Mouse (Mus musculus) adipocyte (in vitro differentiated cells): Measurements from ENCODE around the gene Slc25a42.

ENCODE experiments used
- DNase-seq: peaks from one replicate; pipeline ENCODE4 v3.0.0-alpha.2; 2016; ENCODE audit warnings: low spot score

Gene Slc25a42

GRCm38 (mm10) chr8:70214411-70214810 lies 2.3 kb upstream of the Slc25a42 start:
- peak; percentile 53 for DNase-seq

GRCm38 (mm10) chr8:70211726-70212111 lies 386 bp downstream of the Slc25a42 start:
- peak; percentile 43 for DNase-seq

GRCm38 (mm10) chr8:70211275-70211674 lies 830 bp downstream of the Slc25a42 start:
- DNase-seq = no peak

GRCm38 (mm10) chr8:70210538-70210937 lies 1.6 kb downstream of the Slc25a42 start:
- peak; percentile 38 for DNase-seq

GRCm38 (mm10) chr8:70208130-70208529 lies 4.0 kb downstream of the Slc25a42 start:
- no peak for DNase-seq

GRCm38 (mm10) chr8:70204757-70205156 lies 7.3 kb downstream of the Slc25a42 start:
- no peak for DNase-seq

- no peak for DNase-seq
These were observed 9.0 kb downstream of the Slc25a42 start for GRCm38 (mm10) chr8:70203072-70203471.

- no peak for DNase-seq
These were observed 10.7 kb downstream of the Slc25a42 start for GRCm38 (mm10) chr8:70201417-70201816.

GRCm38 (mm10) chr8:70200098-70200681 lies 11.9 kb downstream of the Slc25a42 start:
- DNase-seq = peak; percentile 77

- no peak for DNase-seq
These were observed 14.5 kb downstream of the Slc25a42 start for GRCm38 (mm10) chr8:70197603-70198002.

GRCm38 (mm10) chr8:70195762-70196161 lies 16.3 kb downstream of the Slc25a42 start:
- no peak for DNase-seq

GRCm38 (mm10) chr8:70194191-70194590 lies 17.9 kb downstream of the Slc25a42 start:
- DNase-seq = peak; percentile 63

- DNase-seq = no peak
These were observed 18.9 kb downstream of the Slc25a42 start for GRCm38 (mm10) chr8:70193238-70193637.

- no peak for DNase-seq
These were observed 23.4 kb downstream of the Slc25a42 start for GRCm38 (mm10) chr8:70188707-70189106.

GRCm38 (mm10) chr8:70183194-70183593 lies 28.9 kb downstream of the Slc25a42 start:
- no peak for DNase-seq

GRCm38 (mm10) chr8:70181903-70182252 lies 30.2 kb downstream of the Slc25a42 start:
- DNase-seq = no peak

GRCm38 (mm10) chr8:70181212-70181902 lies 30.7 kb downstream of the Slc25a42 start:
- no peak for DNase-seq

GRCm38 (mm10) chr8:70179082-70179481 lies 33.0 kb downstream of the Slc25a42 start:
- DNase-seq = no peak

- no peak for DNase-seq
These were observed 33.9 kb downstream of the Slc25a42 start for GRCm38 (mm10) chr8:70178231-70178630.

GRCm38 (mm10) chr8:70174079-70174478 lies 38.0 kb downstream of the Slc25a42 start:
- no peak for DNase-seq

GRCm38 (mm10) chr8:70173320-70173719 lies 38.8 kb downstream of the Slc25a42 start:
- no peak for DNase-seq

- peak; percentile 98 for DNase-seq
These were observed 39.9 kb downstream of the Slc25a42 start, which contains the start of gene Tmem161a for GRCm38 (mm10) chr8:70172043-70172681. Tmem161a (plus strand) TSS chr8:70172356.

- no peak for DNase-seq
These were observed 40.9 kb downstream of the Slc25a42 start for GRCm38 (mm10) chr8:70171240-70171639.
